Mouse (Mus musculus) liver, postnatal 0 days (tissue): ENCODE measurements around the gene Nrip1.

ENCODE experiments used
- CTCF ChIP-seq: sonication (generic); IDR thresholded peaks from 2 replicates; pipeline ENCODE4 v1.5.1; 2016; ENCODE audit warnings: antibody characterized with exemption, low read depth
- EP300 ChIP-seq: IDR thresholded peaks from 2 replicates; pipeline ENCODE4 v1.6.1; 2016; ENCODE audit warnings: antibody characterized with exemption, low read depth, mild to moderate bottlenecking

- TF ChIP-seq EP300 (no peak), CTCF (no peak)
Measured at GRCm38 (mm10) chr16:76357155-76357554, 16.5 kb downstream of the Nrip1 start.
